Comparison of ENCODE assay signal across 28 mouse cellular contexts in genomic region chr11:26597761-26598160, GRCm38 (mm10). TPM values are rescaled to one million over a fixed set of nuclear protein-coding genes. Genes with fewer than 3 reads are reported as not detected.
"Had no signal": no experiment of that assay in that cellular context is flagged by ENCODE, and none has a peak within 500 bp of the region (broad histone marks: within the 10 kb centered on the region; RNA-seq: fewer than 3 reads in every experiment).

No protein-coding gene starts in this region.

- H3K27me3 ChIP-seq: intestine, embryonic 15.5 days; kidney, embryonic 15.5 days; limb, embryonic 15.5 days; lung, embryonic 15.5 days; megakaryocyte, embryonic 14.5 days; midbrain, embryonic 13.5 days; stomach, embryonic 15.5 days had no signal

- H3K4me3 ChIP-seq: intestine, embryonic 15.5 days; kidney, embryonic 15.5 days; limb, embryonic 15.5 days; lung, embryonic 15.5 days; midbrain, embryonic 10.5 days; midbrain, embryonic 13.5 days; stomach, embryonic 15.5 days had no signal

- H3K9me3 ChIP-seq: intestine, embryonic 15.5 days; kidney, embryonic 15.5 days; limb, embryonic 15.5 days; lung, embryonic 15.5 days; megakaryocyte, embryonic 14.5 days; midbrain, embryonic 10.5 days; midbrain, embryonic 13.5 days; stomach, embryonic 15.5 days had no signal

- ATAC-seq: intestine, embryonic 15.5 days; midbrain, embryonic 13.5 days; midbrain, embryonic 16.5 days had no signal

- H3K4me2 ChIP-seq: intestine, embryonic 15.5 days; kidney, embryonic 15.5 days; limb, embryonic 15.5 days; lung, embryonic 15.5 days; midbrain, embryonic 13.5 days; stomach, embryonic 15.5 days had no signal

- H3K9ac ChIP-seq: intestine, embryonic 15.5 days; kidney, embryonic 15.5 days; limb, embryonic 15.5 days; lung, embryonic 15.5 days; midbrain, embryonic 13.5 days; stomach, embryonic 15.5 days had no signal

- H3K4me1 ChIP-seq: intestine, embryonic 15.5 days; limb, embryonic 15.5 days; lung, embryonic 15.5 days had no signal

- H3K27ac ChIP-seq: intestine, embryonic 15.5 days; kidney, embryonic 15.5 days; limb, embryonic 15.5 days; lung, embryonic 15.5 days; midbrain, embryonic 10.5 days; midbrain, embryonic 13.5 days; stomach, embryonic 15.5 days had no signal

- H3K36me3 ChIP-seq: intestine, embryonic 15.5 days; kidney, embryonic 15.5 days; limb, embryonic 15.5 days; lung, embryonic 15.5 days; midbrain, embryonic 10.5 days; midbrain, embryonic 13.5 days; stomach, embryonic 15.5 days had no signal

- DNase-seq: kidney, adult 11 months; kidney, adult 8-10 months; kidney, postnatal 10 days; kidney, postnatal 36 days; layer of hippocampus, postnatal 36 days; lung, adult 18-20 months; lung, postnatal 10 days; lung, postnatal 36 days; right cerebral cortex, postnatal 25 days; spleen, adult 18-20 months; thymus, adult 18-20 months; thymus, postnatal 4 days had no signal

RNA-seq across cellular contexts. Expression of gene Gm6899, which starts 4.7 kb away (rescaled TPM):
- total RNA-seq: layer of hippocampus, adult 8-10 months; layer of hippocampus, postnatal 10 days; layer of hippocampus, postnatal 36 days; left cerebral cortex, adult 8-10 months; left cerebral cortex, postnatal 25 days had no signal
- polyA plus RNA-seq: intestine, embryonic 15.5 days; kidney, embryonic 15.5 days; limb, embryonic 11.5 days; limb, embryonic 15.5 days; lung, embryonic 15.5 days; midbrain, embryonic 13.5 days; midbrain, embryonic 16.5 days; neural tube, embryonic 11.5 days; neural tube, embryonic 14.5 days; stomach, embryonic 15.5 days had no signal
